ENCODE assay signal across 14 mouse cellular contexts in the genomic region with DNA sequence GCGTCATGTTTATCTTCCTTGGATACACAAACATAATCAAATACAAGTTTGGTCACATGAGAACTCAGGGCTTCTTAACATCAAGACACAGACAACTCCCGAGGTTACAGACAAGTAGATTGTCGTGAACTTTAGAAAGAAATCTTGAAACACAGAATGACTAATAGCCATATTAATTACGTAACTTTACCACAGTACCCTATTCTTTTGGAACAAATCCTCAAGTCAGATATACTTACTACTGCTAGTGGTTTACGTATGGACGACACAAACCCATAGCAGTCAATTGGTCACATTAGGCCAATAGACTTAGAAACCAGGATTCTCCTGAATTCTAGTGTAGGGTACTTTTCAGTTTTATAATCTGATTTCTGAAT. TPM values are rescaled to one million over a fixed set of nuclear protein-coding genes. Genes with fewer than 3 reads are reported as not detected.
DNase-seq lines count a peak whose midpoint lies in the region; ATAC-seq and TF ChIP-seq lines count a peak whose summit lies in the region.
"Had no signal": no experiment of that assay in that cellular context is flagged by ENCODE, and none has a peak within 500 bp of the region (broad histone marks: within the 10 kb centered on the region; RNA-seq: fewer than 3 reads in every experiment).

No protein-coding gene starts in this region.

- TF ChIP-seq CTCF in kidney, adult 2 months (conservative IDR thresholded peaks at IDR 0.05; ENCODE audit: insufficient read depth, insufficient read length, low read depth, low read length): no peak

- H3K27ac ChIP-seq in heart, embryonic 13.5 days (replicated peaks): peak overlapping the region; percentile 84
- peak overlapping the region; percentile 88 for H3K27ac ChIP-seq in kidney, embryonic 16.5 days (ENCODE audit: low read length)
- no peak overlapping the region for H3K27ac ChIP-seq in kidney, adult 2 months (ENCODE audit: insufficient read depth, low read depth, low read length)
- H3K27ac ChIP-seq in embryonic facial prominence, embryonic 11.5 days (replicated peaks; ENCODE audit: low read depth, low read length): peak overlapping the region; percentile 95
- H3K27ac ChIP-seq in limb, embryonic 14.5 days (replicated peaks; ENCODE audit: low read depth, low read length): peak overlapping the region; percentile 97
- H3K27ac ChIP-seq: midbrain, embryonic 12.5 days had no signal

- TF ChIP-seq POLR2A in kidney, adult 2 months (IDR thresholded peaks at IDR 0.05; ENCODE audit: low read depth, low read length): no peak
- no peak for TF ChIP-seq POLR2A in limb, embryonic 14.5 days (IDR thresholded peaks at IDR 0.05; ENCODE audit: borderline replicate concordance, extremely low read depth, insufficient read depth, insufficient read length)

- H3K4me2 ChIP-seq in heart, embryonic 13.5 days: 0 out of 2 replicates have a peak overlapping the region, but pooled peaks have one; percentile 4
- no peak overlapping the region for H3K4me2 ChIP-seq in kidney, embryonic 16.5 days (replicated peaks; ENCODE audit: low read depth, low read length)
- no peak overlapping the region for H3K4me2 ChIP-seq in embryonic facial prominence, embryonic 11.5 days (ENCODE audit: low read depth, low read length)
- H3K4me2 ChIP-seq in limb, embryonic 14.5 days (replicated peaks; ENCODE audit: low read depth, low read length, severe bottlenecking): 0 out of 2 replicates have a peak overlapping the region, but pooled peaks have one; percentile 7
- H3K4me2 ChIP-seq: midbrain, embryonic 12.5 days had no signal

- no peak overlapping the region for H3K9ac ChIP-seq in heart, embryonic 13.5 days
- no peak overlapping the region for H3K9ac ChIP-seq in kidney, embryonic 16.5 days (replicated peaks; ENCODE audit: low read length)
- H3K9ac ChIP-seq in embryonic facial prominence, embryonic 11.5 days (replicated peaks; ENCODE audit: low read length): no peak overlapping the region
- H3K9ac ChIP-seq in limb, embryonic 14.5 days (ENCODE audit: low read depth, low read length, severe bottlenecking): no peak overlapping the region
- H3K9ac ChIP-seq: midbrain, embryonic 12.5 days had no signal

- WGBS in heart, embryonic 13.5 days: 65% methylated on average over 6 of the region's 6 CpGs
- WGBS in kidney, embryonic 16.5 days: 29% methylated on average over 6 of the region's 6 CpGs
- WGBS in kidney, adult 2 months: 73% methylated on average over 6 of the region's 6 CpGs
- WGBS in embryonic facial prominence, embryonic 11.5 days: 43% methylated on average over 6 of the region's 6 CpGs
- 44% methylated on average over 6 of the region's 6 CpGs for WGBS in limb, embryonic 14.5 days

- no peaks in the 10 kb centered on the region for H3K9me3 ChIP-seq in heart, embryonic 13.5 days
- H3K9me3 ChIP-seq in kidney, embryonic 16.5 days (ENCODE audit: low read length): no peaks in the 10 kb centered on the region
- H3K9me3 ChIP-seq in embryonic facial prominence, embryonic 11.5 days (replicated peaks; ENCODE audit: control insufficient read depth, low read length): no peaks in the 10 kb centered on the region
- no peaks in the 10 kb centered on the region for H3K9me3 ChIP-seq in limb, embryonic 14.5 days (ENCODE audit: control insufficient read depth, low read length)
- H3K9me3 ChIP-seq: midbrain, embryonic 12.5 days had no signal

- no peak for ATAC-seq in heart, embryonic 13.5 days (ENCODE audit: extremely low read depth, insufficient number of reproducible peaks, low FRiP score, low TSS enrichment)
- ATAC-seq in kidney, embryonic 16.5 days (ENCODE audit: low FRiP score, low TSS enrichment): no peak
- ATAC-seq in embryonic facial prominence, embryonic 11.5 days (replicated peaks; ENCODE audit: insufficient number of reproducible peaks, low FRiP score, low TSS enrichment, low read depth): no peak
- ATAC-seq in limb, embryonic 14.5 days (ENCODE audit: low FRiP score, low read depth): no peak
- ATAC-seq: activated CD4-positive, CD25-positive, alpha-beta regulatory T cell, adult 4 months; forebrain, embryonic 16.5 days had no signal

- H3K27me3 ChIP-seq in heart, embryonic 13.5 days (replicated peaks): no peaks in the 10 kb centered on the region
- H3K27me3 ChIP-seq in kidney, embryonic 16.5 days (ENCODE audit: insufficient read depth, low read length): no peaks in the 10 kb centered on the region
- no peaks in the 10 kb centered on the region for H3K27me3 ChIP-seq in kidney, adult 2 months (replicated peaks; ENCODE audit: control insufficient read depth, insufficient read depth, low read length)
- H3K27me3 ChIP-seq in embryonic facial prominence, embryonic 11.5 days (ENCODE audit: control insufficient read depth, insufficient read depth, low read length): no peaks in the 10 kb centered on the region
- no peaks in the 10 kb centered on the region for H3K27me3 ChIP-seq in limb, embryonic 14.5 days (ENCODE audit: control insufficient read depth, insufficient read depth, low read length)
- H3K27me3 ChIP-seq: midbrain, embryonic 12.5 days had no signal

- peaks cover 68% of the 10 kb centered on the region for H3K4me1 ChIP-seq in heart, embryonic 13.5 days
- H3K4me1 ChIP-seq in kidney, embryonic 16.5 days (ENCODE audit: insufficient read depth, low read length): peaks cover 60% of the 10 kb centered on the region
- peaks cover 3% of the 10 kb centered on the region; the same call in 1 of the 2 replicates for H3K4me1 ChIP-seq in kidney, adult 2 months (ENCODE audit: control insufficient read depth, insufficient read depth, low read length)
- H3K4me1 ChIP-seq in embryonic facial prominence, embryonic 11.5 days (ENCODE audit: control insufficient read depth, insufficient read depth, low read length): peaks cover 6% of the 10 kb centered on the region; the same call in 1 of the 2 replicates
- peaks cover 89% of the 10 kb centered on the region for H3K4me1 ChIP-seq in limb, embryonic 14.5 days (ENCODE audit: control insufficient read depth, insufficient read depth, low read length)

- intact Hi-C loops in heart, postnatal 25 days (cut with DNase I): no loop called here
- intact Hi-C loops in left cerebral cortex, postnatal 36 days (cut with DNase I): no loop called here

- no peaks in the 10 kb centered on the region for H3K36me3 ChIP-seq in heart, embryonic 13.5 days
- no peaks in the 10 kb centered on the region for H3K36me3 ChIP-seq in kidney, embryonic 16.5 days (ENCODE audit: insufficient read depth, low read length)
- no peaks in the 10 kb centered on the region for H3K36me3 ChIP-seq in kidney, adult 2 months (ENCODE audit: control insufficient read depth, insufficient read depth, low read length)
- no peaks in the 10 kb centered on the region for H3K36me3 ChIP-seq in embryonic facial prominence, embryonic 11.5 days (replicated peaks; ENCODE audit: control insufficient read depth, insufficient read depth, low read depth, low read length)
- no peaks in the 10 kb centered on the region for H3K36me3 ChIP-seq in limb, embryonic 14.5 days (ENCODE audit: control insufficient read depth, insufficient read depth, low read length)
- H3K36me3 ChIP-seq: midbrain, embryonic 12.5 days had no signal

- H3K4me3 ChIP-seq in heart, embryonic 13.5 days: no peak overlapping the region
- no peak overlapping the region for H3K4me3 ChIP-seq in kidney, embryonic 16.5 days (ENCODE audit: low read length)
- no peak overlapping the region for H3K4me3 ChIP-seq in kidney, adult 2 months (ENCODE audit: insufficient read depth, low read depth, low read length)
- H3K4me3 ChIP-seq in embryonic facial prominence, embryonic 11.5 days (ENCODE audit: low read depth, low read length): no peak overlapping the region
- no peak overlapping the region for H3K4me3 ChIP-seq in limb, embryonic 14.5 days (replicated peaks; ENCODE audit: low read length)
- H3K4me3 ChIP-seq: midbrain, embryonic 12.5 days had no signal

- no peak for DNase-seq in heart, postnatal 25 days (ENCODE audit: low spot score)
- DNase-seq in kidney, adult 2 months: no peak
- peak; percentile 30 for DNase-seq in embryonic facial prominence, embryonic 11.5 days (ENCODE audit: low spot score)
- DNase-seq in limb, embryonic 14.5 days (ENCODE audit: low spot score): no peak
- no peak for DNase-seq in cerebellum, adult 9-11 months
- DNase-seq in left cerebral cortex, postnatal 36 days (ENCODE audit: low spot score in 2 of 2): no peak
- DNase-seq: cerebellum, adult 11-12 months; gastrocnemius, postnatal 25 days; lung, adult 18-20 months had no signal

RNA-seq across cellular contexts. Expression of a gene that starts 39.2 kb away (rescaled TPM):
- polyA plus RNA-seq in heart, embryonic 13.5 days (2015; fragmentation: Nextera tagmentation; extraction: Ambion mirVana): not detected in 2 replicates
- total RNA-seq in heart, postnatal 25 days (2021): not detected
- polyA plus RNA-seq in kidney, embryonic 16.5 days (2015; fragmentation: Nextera tagmentation; extraction: Ambion mirVana): not detected in 2 replicates
- polyA plus RNA-seq in kidney, adult 2 months (2012; rRNA removed): not detected in 2 replicates
- polyA plus RNA-seq in embryonic facial prominence, embryonic 11.5 days (2014; fragmentation: Nextera tagmentation; extraction: Ambion mirVana): not detected in 2 replicates
- polyA plus RNA-seq in limb, embryonic 14.5 days (2012; rRNA removed): not detected in 2 replicates
- polyA plus RNA-seq in limb, embryonic 14.5 days (2014; fragmentation: Nextera tagmentation; extraction: Ambion mirVana): not detected in 2 replicates
- total RNA-seq in left cerebral cortex, postnatal 36 days (2021): not detected
- total RNA-seq: gastrocnemius, postnatal 25 days had no signal
- polyA plus RNA-seq: activated CD4-positive, CD25-positive, alpha-beta regulatory T cell, adult 4 months; forebrain, embryonic 16.5 days; midbrain, embryonic 12.5 days had no signal

RNA-seq across cellular contexts. Expression of a gene that starts 49.6 kb away (rescaled TPM):
- polyA plus RNA-seq in heart, embryonic 13.5 days (2015; fragmentation: Nextera tagmentation; extraction: Ambion mirVana): 24.0 and 25.0 TPM in 2 replicates
- 10 to 100 TPM; 16.5 to 16.9 TPM for total RNA-seq in heart, postnatal 25 days (2021)
- 42.5 and 46.7 TPM in 2 replicates for polyA plus RNA-seq in kidney, embryonic 16.5 days (2015; fragmentation: Nextera tagmentation; extraction: Ambion mirVana)
- polyA plus RNA-seq in kidney, adult 2 months (2012; rRNA removed): 15.6 and 16.6 TPM in 2 replicates
- polyA plus RNA-seq in embryonic facial prominence, embryonic 11.5 days (2014; fragmentation: Nextera tagmentation; extraction: Ambion mirVana): 37.5 and 41.4 TPM in 2 replicates
- 36.9 and 45.4 TPM in 2 replicates for polyA plus RNA-seq in limb, embryonic 14.5 days (2012; rRNA removed)
- 51.3 and 52.8 TPM in 2 replicates for polyA plus RNA-seq in limb, embryonic 14.5 days (2014; fragmentation: Nextera tagmentation; extraction: Ambion mirVana)
- 10 to 100 TPM; 12.3 to 16.9 TPM for total RNA-seq in left cerebral cortex, postnatal 36 days (2021)

Comparison
In these comparisons a context has a peak if more than half of its experiments do, and no peak if none do; other contexts are left out.
1. H3K4me2 ChIP-seq: peak in heart, embryonic 13.5 days (single experiment) and limb, embryonic 14.5 days (single experiment); none in kidney, embryonic 16.5 days (single experiment) and embryonic facial prominence, embryonic 11.5 days (single experiment).